Mouse (Mus musculus) retina, adult 2 months (tissue): ENCODE measurements around the gene Ngly1.

ENCODE experiments used
- DNase-seq: peaks from one replicate; pipeline ENCODE4 v3.0.0-alpha.2; 2012; ENCODE audit warnings: low read depth, low spot score

The Ngly1 gene

DNA sequence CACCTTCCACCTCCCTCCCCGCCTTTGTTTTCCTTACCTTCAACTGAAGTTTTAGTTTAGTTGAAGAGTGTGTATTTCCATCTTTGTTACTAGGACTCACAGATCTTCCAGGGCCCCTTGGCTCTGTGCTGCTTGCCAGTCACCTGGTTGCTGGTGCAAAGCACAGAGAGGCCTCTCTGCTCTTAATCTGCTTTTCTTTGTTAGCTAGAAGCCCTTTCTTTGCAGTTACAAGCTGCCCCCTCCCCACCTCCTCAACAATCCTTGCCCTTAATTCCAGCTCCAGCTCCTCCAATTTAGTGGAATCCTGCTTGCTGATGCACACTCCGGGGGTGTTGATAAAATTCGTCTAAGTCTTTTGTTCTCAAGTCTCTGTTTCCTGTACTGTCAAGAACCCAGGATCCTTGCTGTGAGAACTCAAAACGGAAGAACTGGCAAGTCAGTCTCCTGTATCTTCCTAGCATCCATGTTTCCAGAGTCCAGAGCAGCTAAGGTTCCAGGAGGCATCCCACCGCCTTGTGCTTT is 79.9 kb downstream of the Ngly1 start:
- DNase-seq, result no peak

DNA sequence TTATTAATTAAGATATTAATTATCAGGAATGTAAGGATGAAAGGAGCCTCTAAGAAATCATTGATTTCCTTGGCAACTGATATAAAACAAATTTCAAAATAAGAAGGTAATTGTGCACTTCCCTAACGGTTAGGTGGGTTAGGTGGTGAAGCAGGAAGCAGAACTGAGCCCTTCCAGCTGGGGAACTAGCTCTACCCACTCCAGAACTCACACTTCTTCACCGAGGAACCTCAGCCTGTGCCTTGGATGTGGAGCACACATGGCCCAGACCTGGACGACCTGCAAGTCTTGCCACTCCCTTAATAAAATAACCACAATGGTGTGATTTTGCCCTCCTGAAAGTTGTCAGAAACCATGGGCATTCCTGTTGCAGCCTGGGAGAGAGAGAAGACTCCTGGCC is 80.7 kb downstream of the Ngly1 start:
- DNase-seq, result no peak

GRCm38 (mm10) chr14:16334260-16334659 is 85.2 kb downstream of the Ngly1 start:
- no peak for DNase-seq

DNA sequence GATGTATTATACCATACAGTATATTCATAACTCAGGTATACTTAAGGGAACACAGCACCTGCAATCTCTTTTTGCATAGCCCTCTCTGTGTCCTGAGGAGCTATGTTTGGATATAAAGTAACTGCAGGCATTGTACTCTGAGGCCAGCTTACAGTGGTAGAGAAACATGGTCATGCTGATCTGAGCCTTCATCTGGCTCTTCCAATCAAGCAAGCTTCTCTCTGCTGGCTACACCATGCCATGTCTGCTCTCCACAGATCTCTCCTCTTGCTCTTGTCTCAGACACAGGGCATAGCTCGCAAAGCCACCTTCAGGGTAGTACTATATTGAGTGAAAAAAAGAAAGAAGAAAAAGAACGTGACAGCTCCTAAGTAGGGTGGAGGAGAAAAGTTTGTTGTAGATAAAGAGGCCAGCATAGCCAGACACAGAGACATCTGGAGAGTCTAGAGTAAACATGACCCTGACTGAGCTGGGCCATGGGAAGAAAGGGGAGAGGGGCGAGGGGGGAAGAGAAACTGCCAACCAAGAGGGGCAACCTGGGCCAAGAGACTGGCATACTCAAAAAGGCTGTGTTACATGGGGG is 86.8 kb downstream of the Ngly1 start:
- no peak for DNase-seq

GRCm38 (mm10) chr14:16347505-16347904 is 98.4 kb downstream of the Ngly1 start:
- DNase-seq, result no peak

DNA sequence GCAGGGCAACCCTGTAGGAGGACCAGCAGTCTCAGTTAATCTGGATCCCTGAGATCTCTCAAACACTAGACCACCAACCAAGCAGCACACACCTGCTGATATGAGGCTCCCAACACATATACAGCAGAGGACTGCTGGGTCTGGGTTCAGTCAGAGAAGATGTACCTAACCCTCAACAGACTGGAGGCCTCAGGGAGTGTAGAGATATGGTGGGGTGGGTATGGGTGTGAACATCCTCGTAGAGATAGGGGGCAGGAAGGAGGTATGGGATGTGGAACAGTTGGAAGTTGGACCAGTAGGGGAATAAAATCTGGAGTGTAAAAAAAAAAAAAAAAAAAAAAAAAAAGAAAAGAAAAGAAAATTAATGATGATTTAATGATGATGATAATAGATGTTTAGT is 110.6 kb downstream of the Ngly1 start:
- DNase-seq, result no peak
